Mouse (Mus musculus): Measurements from ENCODE around the gene Trpc3. TPM values are rescaled to one million over a fixed set of nuclear protein-coding genes. Genes with fewer than 3 reads are reported as not detected.
A peak's percentile ranks its signal among the peaks of the same experiment; 100 is the strongest.

Trpc3 gene
- total and polyA plus RNA-seq, 3 experiments: not detected

DNA sequence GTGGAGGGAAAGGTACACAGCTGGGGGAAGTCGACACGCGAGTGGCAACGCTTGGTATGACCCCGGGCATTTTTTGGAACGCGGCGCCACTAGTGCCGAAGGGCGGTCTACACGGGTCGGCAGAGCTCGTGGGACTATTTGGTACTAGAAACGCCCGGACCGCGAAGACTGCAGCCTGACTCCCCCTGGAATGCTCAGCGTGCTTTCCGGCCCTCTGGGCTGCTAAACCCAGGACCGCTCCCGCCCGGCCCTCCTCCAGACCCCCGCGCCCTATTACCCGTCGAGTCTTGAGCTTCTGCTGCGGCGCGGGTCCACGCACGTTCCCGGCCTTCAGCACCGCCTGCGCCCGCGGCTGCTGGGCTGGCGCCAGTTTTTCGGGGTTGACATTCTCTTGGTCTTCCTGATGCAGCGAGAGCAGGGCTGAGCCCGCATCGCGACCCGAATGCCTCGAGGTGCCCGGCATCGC, 118.6 kb downstream of the Trpc3 start:
- Histone ChIP-seq H3K4me3 (ENCODE audit: control insufficient read depth in 1 of 2, insufficient read depth in 1 of 2, low read depth in 2 of 2, low read length in 2 of 2) (peak overlapping the region; percentile 95 to 98), H3K27ac (ENCODE audit: control insufficient read depth, low read depth, low read length) (peak overlapping the region; percentile 56), H3K4me1 (ENCODE audit: control insufficient read depth in 1 of 2, insufficient read depth in 2 of 2, low read length in 2 of 2) (peaks cover 0 to 5% of the 10 kb centered on the region in 2 experiments; a peak in 2 of 4 replicates), H3K27me3 (ENCODE audit: control insufficient read depth in 1 of 2, insufficient read depth in 2 of 2, low read length in 2 of 2) (peaks cover 1 to 2% of the 10 kb centered on the region in 2 experiments; a peak in 3 of 4 replicates), H3K9ac (ENCODE audit: control insufficient read depth, low read depth, low read length, poor library complexity, severe bottlenecking) (peak overlapping the region; percentile 91), H3K36me3 (ENCODE audit: control insufficient read depth in 1 of 2, insufficient read depth in 2 of 2, low read length in 2 of 2) (peaks cover 18 to 19% of the 10 kb centered on the region in 2 experiments), H3K79me2 (ENCODE audit: control insufficient read depth, insufficient read depth, low read length, poor library complexity) (peaks cover 22% of the 10 kb centered on the region), H3K9me3 (replicated peaks; ENCODE audit: insufficient read depth, low read length) (no peaks in the 10 kb centered on the region)
- DNase-seq (ENCODE audit: low read depth, low spot score): no peak
- 0 out of 2 replicates have a peak, but pooled peaks have one; percentile 7 for TF ChIP-seq UBTF (IDR thresholded peaks at IDR 0.05; ENCODE audit: borderline replicate concordance, insufficient read depth, low read depth, low read length)
- no peak for TF ChIP-seq EP300 (IDR thresholded peaks at IDR 0.05; ENCODE audit: low read depth in 1 of 2, low read length in 2 of 2)

Other genes with a start within 250 kb of the Trpc3 start
- 40.7 and 42.3 TPM in 2 replicates for gene Anxa5, start 214.3 kb downstream of the Trpc3 start, total RNA-seq (2012; rRNA removed)
- 100 to 1,000 TPM in 1 of 2 experiments, not detected in 1; 111 TPM for gene Anxa5, start 214.3 kb downstream of the Trpc3 start, polyA plus RNA-seq (2012; ENCODE audit: insufficient read depth in 1 of 2, insufficient read length in 2 of 2, low read depth in 1 of 2, low replicate concordance in 2 of 2, missing spikeins in 1 of 2)
- gene 1810062G17Rik, start 214.2 kb downstream of the Trpc3 start, total RNA-seq (2012; rRNA removed): 1.0 and 1.5 TPM in 2 replicates
- gene 1810062G17Rik, start 214.2 kb downstream of the Trpc3 start, polyA plus RNA-seq (2012; ENCODE audit: insufficient read depth in 1 of 2, insufficient read length in 2 of 2, low read depth in 1 of 2, low replicate concordance in 2 of 2, missing spikeins in 1 of 2): 1 to 10 TPM in 1 of 2 experiments, not detected in 1; 2.3 TPM
- not detected in 2 replicates for gene Gm11549, start 168.4 kb downstream of the Trpc3 start, total RNA-seq (2012; rRNA removed)
- gene Gm11549, start 168.4 kb downstream of the Trpc3 start, polyA plus RNA-seq (2012; ENCODE audit: insufficient read depth in 1 of 2, insufficient read length in 2 of 2, low read depth in 1 of 2, low replicate concordance in 2 of 2, missing spikeins in 1 of 2): not detected
- gene Exosc9, start 137.6 kb downstream of the Trpc3 start, total RNA-seq (2012; rRNA removed): 40.6 and 46.0 TPM in 2 replicates
- gene Exosc9, start 137.6 kb downstream of the Trpc3 start, polyA plus RNA-seq (2012; ENCODE audit: insufficient read depth in 1 of 2, insufficient read length in 2 of 2, low read depth in 1 of 2, low replicate concordance in 2 of 2, missing spikeins in 1 of 2): 10 to 100 TPM in 1 of 2 experiments, not detected in 1; 49.4 TPM
- gene Ccna2, start 118.0 kb downstream of the Trpc3 start, total RNA-seq (2012; rRNA removed): 124 and 133 TPM in 2 replicates
- 100 to 1,000 TPM; 180 to 487 TPM for gene Ccna2, start 118.0 kb downstream of the Trpc3 start, polyA plus RNA-seq (2012; ENCODE audit: insufficient read depth in 1 of 2, insufficient read length in 2 of 2, low read depth in 1 of 2, low replicate concordance in 2 of 2, missing spikeins in 1 of 2)
- gene Bbs7, start 76.7 kb downstream of the Trpc3 start, total RNA-seq (2012; rRNA removed): not detected in 2 replicates
- not detected for gene Bbs7, start 76.7 kb downstream of the Trpc3 start, polyA plus RNA-seq (2012; ENCODE audit: insufficient read depth in 1 of 2, insufficient read length in 2 of 2, low read depth in 1 of 2, low replicate concordance in 2 of 2, missing spikeins in 1 of 2)
- gene 4932438A13Rik, start 172.9 kb upstream of the Trpc3 start, total RNA-seq (2012; rRNA removed): 11.7 and 12.6 TPM in 2 replicates
- 100 to 1,000 TPM in 1 of 2 experiments, 10 to 100 TPM in 1; 14.3 to 102 TPM for gene 4932438A13Rik, start 172.9 kb upstream of the Trpc3 start, polyA plus RNA-seq (2012; ENCODE audit: insufficient read depth in 1 of 2, insufficient read length in 2 of 2, low read depth in 1 of 2, low replicate concordance in 2 of 2, missing spikeins in 1 of 2)

Measured in MEL (cell line).